Mouse (Mus musculus): ENCODE data around the gene Txnrd2.

Txnrd2 gene

GRCm38 (mm10) chr16:18394056-18394455, 32.1 kb upstream of the Txnrd2 start:
- no peak for DNase-seq

- DNase-seq, result no peak
These were observed 31.2 kb upstream of the Txnrd2 start for GRCm38 (mm10) chr16:18394777-18395619.

DNA sequence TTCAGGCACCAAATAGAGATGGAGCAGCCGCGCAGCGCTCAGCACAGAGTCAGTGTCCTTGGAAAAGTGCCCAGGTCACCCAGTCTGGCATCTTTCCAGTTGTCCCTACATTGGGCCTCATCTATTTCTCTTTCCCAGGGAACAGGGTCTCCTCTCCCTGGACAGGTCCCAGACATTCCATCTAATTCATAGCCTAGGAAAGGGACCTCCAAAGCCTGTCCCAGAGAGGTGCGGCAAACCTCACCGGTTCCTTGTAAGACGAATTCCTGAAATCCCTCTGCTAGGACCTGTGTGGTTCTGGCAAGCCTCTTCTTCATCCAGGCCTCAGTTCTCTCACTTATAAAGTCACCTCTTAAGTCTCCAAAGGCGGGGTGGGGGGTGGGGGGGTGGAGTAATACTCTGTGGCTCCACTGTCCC, 30.6 kb upstream of the Txnrd2 start:
- peak; percentile 71 to 79 for DNase-seq

- peak; percentile 74 to 87 for DNase-seq
These were observed 30.0 kb upstream of the Txnrd2 start for GRCm38 (mm10) chr16:18396201-18396600.

DNA sequence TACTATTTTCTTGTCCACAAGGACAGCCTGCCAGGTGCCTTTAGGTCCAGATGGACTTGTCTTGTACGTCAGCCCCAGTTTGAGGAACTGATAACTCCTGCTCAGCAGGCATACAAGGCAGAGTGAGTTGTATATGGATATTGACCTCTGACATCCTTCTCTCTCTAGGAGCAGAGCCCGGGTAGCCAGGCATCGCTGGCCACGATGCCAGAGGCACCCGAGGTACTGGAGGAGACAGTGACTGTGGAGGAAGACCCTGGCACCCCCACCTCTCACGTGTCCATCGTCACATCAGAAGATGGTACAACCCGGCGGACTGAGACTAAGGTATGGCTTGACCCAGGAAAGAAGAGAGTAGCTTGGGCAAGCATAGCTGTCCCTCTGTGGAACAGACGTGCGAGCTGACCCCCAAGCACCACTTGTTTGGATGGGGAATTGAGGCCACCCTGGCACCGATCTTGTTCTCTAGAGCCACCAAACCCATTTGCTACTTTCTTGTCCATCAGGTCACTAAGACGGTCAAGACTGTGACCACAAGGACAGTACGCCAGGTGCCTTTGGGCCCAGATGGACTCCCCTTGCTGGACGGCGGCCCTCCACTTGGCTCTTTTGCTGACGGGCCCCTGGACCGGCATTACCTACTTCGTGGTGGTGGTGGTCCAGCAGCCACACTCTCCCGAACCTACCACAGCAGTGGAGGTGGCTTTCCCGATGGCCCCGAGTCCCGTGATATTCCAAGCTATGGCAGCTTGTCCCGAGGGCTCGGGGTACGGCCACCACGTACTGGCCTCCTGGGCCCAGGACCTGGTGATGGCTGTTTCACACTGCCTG, 29.2 kb upstream of the Txnrd2 start:
- DNase-seq, result no peak

DNA sequence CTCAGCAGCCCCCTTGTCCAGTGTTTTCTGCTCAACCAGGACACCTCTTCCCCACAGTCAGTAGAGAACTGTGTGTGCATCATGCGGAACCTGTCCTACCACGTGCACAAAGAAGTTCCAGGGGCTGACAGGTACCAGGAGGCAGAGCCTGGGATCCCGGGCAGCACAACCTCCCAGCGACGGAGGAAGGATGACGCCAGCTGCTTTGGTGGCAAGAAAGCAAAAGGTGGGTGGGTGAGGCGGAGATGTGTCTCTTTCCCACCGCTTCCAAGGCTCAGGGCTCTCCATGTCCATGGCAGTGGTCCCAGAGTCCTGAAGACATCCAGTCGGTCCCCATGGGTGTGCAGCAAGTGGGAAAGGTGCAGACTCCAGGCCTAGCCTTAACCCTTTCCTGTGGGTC, 26.2 kb upstream of the Txnrd2 start:
- no peak for DNase-seq

- DNase-seq, result no peak
These were observed 25.5 kb upstream of the Txnrd2 start for GRCm38 (mm10) chr16:18400472-18401216.

DNA sequence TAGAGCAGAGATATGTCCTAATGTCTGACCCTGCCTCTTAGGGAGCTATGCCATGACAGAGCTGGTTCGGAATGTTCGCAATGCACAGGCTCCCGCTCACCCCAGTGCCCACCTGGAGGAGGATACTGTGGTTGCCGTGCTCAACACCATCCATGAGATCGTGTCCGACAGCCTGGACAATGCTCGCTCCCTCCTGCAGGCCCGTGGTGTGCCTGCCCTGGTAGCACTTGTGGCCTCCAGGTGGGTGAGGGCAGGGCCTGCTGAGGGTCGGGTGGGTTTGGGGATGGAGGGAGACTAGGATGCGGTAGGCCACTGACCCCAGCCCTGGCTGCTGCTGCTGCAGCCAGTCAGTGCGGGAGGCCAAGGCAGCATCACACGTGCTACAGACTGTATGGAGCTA, 22.9 kb upstream of the Txnrd2 start:
- no peak for DNase-seq

DNA sequence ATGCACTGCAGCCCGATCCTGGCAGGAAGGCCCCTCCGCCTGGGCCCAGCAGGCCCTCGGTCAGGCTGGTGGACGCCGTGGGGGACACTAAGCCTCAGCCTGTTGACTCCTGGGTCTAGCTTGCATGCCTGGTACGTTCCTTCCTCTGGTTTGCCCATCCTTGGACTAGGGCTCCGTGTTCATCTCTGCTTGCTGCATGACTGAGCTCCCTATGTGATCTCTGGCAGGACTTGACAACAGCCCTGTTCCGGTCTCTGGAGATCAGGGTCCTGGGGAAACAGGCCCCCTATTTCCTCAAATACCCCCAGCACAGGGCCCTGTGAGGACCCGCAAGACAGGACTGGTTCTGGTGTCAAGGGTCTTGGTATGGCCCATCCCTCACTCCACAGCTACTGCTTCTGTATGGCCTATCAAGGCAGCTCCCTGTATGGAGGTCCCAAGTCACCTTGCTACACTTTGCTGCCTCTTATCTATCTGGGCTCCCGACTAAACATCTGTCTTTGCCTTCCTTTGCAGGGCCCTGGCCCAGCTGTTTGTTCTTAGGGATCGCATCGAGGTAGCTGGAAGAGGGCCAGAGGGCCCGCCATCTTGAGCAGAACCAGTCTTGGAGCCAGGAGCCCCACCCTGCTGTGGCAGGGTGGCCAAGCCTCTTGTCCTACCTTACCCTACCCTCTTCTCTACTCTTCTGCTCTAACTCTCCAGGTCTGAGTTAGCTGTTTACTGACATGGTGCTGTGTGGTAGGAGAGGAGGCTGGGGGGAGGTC, 20.9 kb upstream of the Txnrd2 start:
- DNase-seq, result no peak

DNA sequence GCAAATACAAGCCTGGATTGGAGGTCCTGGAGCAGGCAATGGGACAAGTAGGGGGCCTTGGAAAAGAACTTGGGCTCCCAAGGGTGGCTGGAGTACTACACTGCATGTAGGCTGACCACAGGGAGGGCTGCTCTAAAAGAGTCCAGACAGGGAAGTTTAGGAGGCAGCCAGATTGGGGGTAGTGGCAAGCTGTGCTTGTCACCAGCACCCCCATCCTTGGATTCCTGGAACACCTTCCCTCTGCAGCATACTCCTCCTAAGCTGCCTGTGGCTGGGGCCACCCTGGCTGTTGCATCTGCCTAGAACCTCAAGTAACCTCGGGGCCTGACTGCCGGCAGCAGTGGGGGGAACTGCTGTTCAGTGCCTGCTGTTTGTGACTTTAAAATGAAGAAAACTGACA, 20.3 kb upstream of the Txnrd2 start:
- DNase-seq, result no peak

GRCm38 (mm10) chr16:18406293-18406692, 19.9 kb upstream of the Txnrd2 start:
- DNase-seq, result peak; percentile 78 to 80

DNA sequence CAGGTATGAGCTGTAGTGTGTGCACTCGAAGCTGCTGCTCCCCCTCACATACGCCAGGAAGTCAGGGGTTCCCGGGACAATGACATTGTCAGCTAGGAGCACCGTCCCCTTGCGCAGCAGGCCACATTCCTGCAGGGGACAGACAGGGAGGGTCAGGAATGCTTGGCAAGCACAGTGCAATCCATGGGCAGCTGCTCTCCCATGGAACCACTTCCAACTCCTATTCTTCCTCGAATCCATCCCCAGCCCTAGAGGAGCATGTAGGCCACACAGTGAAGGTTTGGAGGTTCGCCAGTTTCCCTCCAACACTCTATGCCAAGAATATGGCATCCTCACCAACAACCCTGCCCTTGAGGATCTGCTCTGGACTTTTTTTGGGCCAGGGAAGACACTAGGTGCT, 18.3 kb upstream of the Txnrd2 start:
- DNase-seq, result peak in 1 of 2 experiments; percentile 34

DNA sequence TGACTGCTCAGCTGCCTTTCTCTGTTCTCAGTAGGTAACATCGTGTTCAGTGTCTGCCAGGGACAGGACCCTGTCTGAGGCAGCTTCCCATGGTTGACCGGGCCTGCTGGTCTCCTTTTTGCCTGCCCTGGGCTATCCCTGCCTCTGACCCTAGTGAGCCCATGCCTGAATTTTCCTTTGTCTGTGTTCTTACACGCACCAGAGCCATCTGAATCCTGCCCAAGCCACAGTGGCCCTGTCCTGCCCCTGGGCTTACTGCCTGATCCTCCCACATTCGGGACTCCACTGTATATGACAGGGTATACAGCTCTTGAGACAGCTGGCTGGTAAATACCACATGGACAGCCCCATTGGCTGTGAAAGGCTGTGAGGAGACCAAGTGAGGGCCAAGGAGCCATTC, 16.4 kb upstream of the Txnrd2 start:
- no peak for DNase-seq

- DNase-seq, result no peak
These were observed 15.8 kb upstream of the Txnrd2 start for GRCm38 (mm10) chr16:18410418-18410817.

DNA sequence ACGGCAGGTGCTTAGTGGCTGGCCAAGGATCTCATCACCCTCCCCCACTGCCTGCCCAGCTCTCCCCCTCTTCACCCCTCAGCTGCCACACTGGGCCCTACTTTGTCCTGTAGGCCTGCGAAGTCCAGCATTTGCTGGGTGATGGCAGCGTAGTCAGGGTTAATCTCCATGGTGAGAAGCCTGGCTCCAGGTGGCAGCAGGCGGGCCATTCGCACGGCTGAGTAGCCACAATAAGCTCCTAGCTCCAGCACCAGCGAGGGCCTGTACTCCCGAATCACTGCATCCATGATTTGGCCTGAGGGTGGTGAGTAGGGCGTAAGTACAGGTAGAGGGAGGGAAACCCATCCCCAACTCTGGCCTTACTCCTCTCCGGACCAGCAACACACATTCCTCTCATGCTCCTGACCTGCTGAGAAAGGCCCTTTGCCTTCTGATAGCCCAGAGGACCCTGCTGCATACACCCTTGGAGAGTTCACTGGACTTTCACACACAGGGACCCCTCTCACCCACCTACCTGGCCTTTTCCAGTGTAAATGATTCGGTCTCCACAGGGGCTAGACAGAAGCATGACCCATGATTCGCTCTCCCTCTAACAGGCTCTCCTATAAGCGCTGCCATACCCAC, 15.0 kb upstream of the Txnrd2 start:
- DNase-seq, result peak; percentile 72 to 90

GRCm38 (mm10) chr16:18411802-18412476, 14.2 kb upstream of the Txnrd2 start:
- DNase-seq, result peak; percentile 86 to 95

DNA sequence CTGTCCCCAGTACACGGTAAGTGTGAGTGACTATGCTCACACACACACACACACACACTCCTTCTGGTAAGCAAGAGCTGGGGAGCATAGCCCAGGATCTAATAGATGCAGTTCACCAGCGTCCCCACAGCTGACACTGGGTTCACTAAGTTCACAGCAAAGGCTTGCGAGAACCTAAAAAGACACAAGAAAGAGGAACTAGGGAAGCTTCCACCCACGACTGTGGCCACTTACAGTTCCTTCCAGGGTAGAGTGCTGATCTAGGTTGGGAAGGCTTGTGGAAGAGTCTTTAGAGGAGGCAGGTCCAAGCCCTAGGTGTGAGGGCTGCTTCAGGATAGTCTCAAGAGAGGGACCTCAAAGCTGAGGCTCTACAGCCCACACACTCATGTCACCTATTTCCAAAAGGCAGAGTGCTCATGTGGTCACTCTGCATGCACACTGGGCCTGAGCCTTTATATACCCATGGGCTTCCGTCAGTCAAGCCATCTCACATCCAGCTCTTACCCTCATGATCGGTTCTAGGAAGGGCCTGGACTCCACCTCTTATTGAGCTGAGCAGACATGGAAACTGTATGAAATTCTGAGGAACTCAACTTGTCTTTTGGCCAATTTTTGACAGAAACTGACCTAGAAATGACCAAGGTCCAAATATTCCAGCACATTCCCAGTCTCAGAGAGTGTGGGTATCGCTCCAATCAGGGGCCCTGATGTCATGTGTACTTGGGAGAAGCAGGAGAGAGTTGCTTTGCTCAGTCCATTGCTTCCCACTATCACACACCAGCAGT, 13.0 kb upstream of the Txnrd2 start:
- no peak for DNase-seq

GRCm38 (mm10) chr16:18416094-18416761, 10.0 kb upstream of the Txnrd2 start:
- DNase-seq, result peak; percentile 54 to 63

DNA sequence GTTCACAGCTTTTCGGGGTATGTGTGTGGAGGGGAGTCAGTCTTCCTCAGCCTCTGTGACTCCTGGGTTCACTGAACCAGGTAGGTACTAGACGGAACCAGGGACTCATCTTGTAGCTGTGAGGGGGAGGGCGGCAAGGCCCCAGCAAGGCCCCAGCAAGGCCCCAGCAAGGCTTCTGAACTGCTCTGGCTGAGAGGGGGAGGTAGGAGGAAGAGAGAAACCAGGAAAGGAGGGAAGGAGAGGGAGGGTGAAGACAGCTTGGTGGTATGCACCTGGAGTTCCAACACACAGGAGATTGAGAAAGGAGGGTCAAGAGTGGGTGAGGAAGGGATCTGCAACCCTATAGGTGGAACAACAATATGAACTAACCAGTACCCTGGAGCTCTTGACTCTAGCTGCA, 9.3 kb upstream of the Txnrd2 start:
- no peak for DNase-seq

DNA sequence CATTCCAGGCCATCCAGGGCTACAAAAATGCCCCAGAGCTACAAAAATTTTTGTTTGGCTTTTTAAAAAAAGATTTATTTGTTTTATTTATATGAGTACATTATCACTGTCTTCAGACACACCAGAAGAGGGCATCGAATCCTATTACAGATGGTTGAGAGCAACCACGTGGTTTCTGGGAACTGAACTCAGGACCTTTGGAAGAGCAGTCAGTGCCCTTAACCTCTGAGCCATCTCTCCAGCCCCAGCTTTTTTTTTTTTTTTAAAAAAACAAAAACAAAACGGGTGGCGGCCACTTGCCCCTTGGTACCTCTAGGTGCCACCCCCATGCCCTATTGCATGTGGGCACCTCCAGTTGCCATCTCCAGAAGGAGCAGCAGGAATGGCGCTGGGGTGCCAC, 8.7 kb upstream of the Txnrd2 start:
- DNase-seq, result no peak
